Comparison of ENCODE assay signal across 9 mouse cellular contexts in genomic region chr8:87533476-87533875, GRCm38 (mm10).
"Had no signal": no experiment of that assay in that cellular context is flagged by ENCODE, and none has a peak within 500 bp of the region (broad histone marks: within the 10 kb centered on the region; RNA-seq: fewer than 3 reads in every experiment).

No protein-coding gene starts in this region.

- DNase-seq: kidney, postnatal 14 days; kidney, postnatal 4 days; liver; lung, adult 18-20 months; lung, postnatal 10 days; lung, postnatal 36 days; thymus, adult 2 months; thymus, postnatal 14 days; thymus, postnatal 4 days had no signal
